Mouse (Mus musculus) kidney, adult 2 months (tissue): ENCODE results near the gene Upp2. TPM values are rescaled to one million over a fixed set of nuclear protein-coding genes. Genes with fewer than 3 reads are reported as not detected.

Experiments
- DNase-seq: peaks from one replicate; pipeline ENCODE4 v3.0.0; 2021
- H3K27ac ChIP-seq: fragments of 200-500 bp; 2 replicates; pipeline ENCODE4 v1.5.1; 2012; ENCODE audit warnings: low read depth, low read length, control low read depth, inconsistent platforms; ENCODE audit not compliant: insufficient read depth
- H3K27me3 ChIP-seq: fragments of 200-500 bp; replicated peaks from 2 replicates; pipeline ENCODE4 v1.6.1; 2012; ENCODE audit warnings: mild to moderate bottlenecking, moderate library complexity, low read length, inconsistent platforms; ENCODE audit not compliant: control insufficient read depth, insufficient read depth
- H3K36me3 ChIP-seq: fragments of 200-500 bp; 2 replicates; pipeline ENCODE4 v1.6.1; 2012; ENCODE audit warnings: mild to moderate bottlenecking, moderate library complexity, low read length, inconsistent platforms; ENCODE audit not compliant: control insufficient read depth, insufficient read depth
- H3K4me1 ChIP-seq: fragments of 200-500 bp; 2 replicates; pipeline ENCODE4 v1.6.1; 2011; ENCODE audit warnings: low read length; ENCODE audit not compliant: control insufficient read depth, insufficient read depth
- H3K4me3 ChIP-seq: fragments of 200-500 bp; 2 replicates; pipeline ENCODE4 v1.5.1; 2011; ENCODE audit warnings: mild to moderate bottlenecking, low read depth, low read length, control low read depth; ENCODE audit not compliant: insufficient read depth
- CTCF ChIP-seq: fragments of 200-500 bp; conservative IDR thresholded peaks from 2 replicates; pipeline ENCODE4 v1.5.1; 2011; ENCODE audit warnings: low read depth, mild to moderate bottlenecking, control low read depth, low read length, moderate library complexity, mixed read lengths; ENCODE audit not compliant: insufficient read depth, insufficient read length
- POLR2A ChIP-seq: fragments of 200-500 bp; IDR thresholded peaks from one replicate; pipeline ENCODE4 v1.6.1; 2011; ENCODE audit warnings: low read depth, low read length, control low read depth
- WGBS: fragments of 180-500 bp; shearing (Covaris S2); methylation state at CpG from one replicate; pipeline ENCODE4 v1.1.7; 2018; 5-methylcytosine and 5-hydroxymethylcytosine counted together
- polyA plus RNA-seq: library from polyadenylated mRNA; depleted of rRNA; stranded (reverse); fragments of >200 nt; gene quantifications from 2 replicates; pipeline ENCODE4 v1.2.3, GENCODE M21; 2012

Upp2 gene
- polyA plus RNA-seq, 1 experiment: 15.5 TPM

- Histone ChIP-seq H3K4me1 (peaks cover 19% of the 10 kb centered on the region), H3K36me3 (no peaks in the 10 kb centered on the region), H3K27ac (peak overlapping the region; percentile 66), H3K27me3 (no peaks in the 10 kb centered on the region), H3K4me3 (peak overlapping the region; percentile 90)
- no peak for TF ChIP-seq CTCF
- TF ChIP-seq POLR2A: no peak
- peak; percentile 49 for DNase-seq
- WGBS: 10% methylated on average over 12 of the region's 12 CpGs
Measured at GRCm38 (mm10) chr2:58567866-58568719, 995 bp downstream of the Upp2 start.

- 72% methylated on average over 4 of the region's 4 CpGs for WGBS
- H3K4me3 ChIP-seq: no peak overlapping the region
- no peaks in the 10 kb centered on the region for H3K36me3 ChIP-seq
- no peaks in the 10 kb centered on the region for H3K27me3 ChIP-seq
- H3K4me1 ChIP-seq: peaks cover 18% of the 10 kb centered on the region
- peak overlapping the region; percentile 66; the same call in 1 of the 2 replicates for H3K27ac ChIP-seq
- TF ChIP-seq POLR2A: no peak
- TF ChIP-seq CTCF: no peak
- no peak for DNase-seq
Measured at GRCm38 (mm10) chr2:58568841-58569645, 1.9 kb downstream of the Upp2 start.

GRCm38 (mm10) chr2:58574167-58574566, 7.1 kb downstream of the Upp2 start:
- Histone ChIP-seq H3K36me3 (no peaks in the 10 kb centered on the region), H3K27me3 (no peaks in the 10 kb centered on the region), H3K27ac (no peak overlapping the region), H3K4me1 (no peaks in the 10 kb centered on the region), H3K4me3 (no peak overlapping the region)
- no peak for TF ChIP-seq CTCF
- no peak for TF ChIP-seq POLR2A
- 54% methylated on average over 2 of the region's 2 CpGs for WGBS
- DNase-seq: peak; percentile 40

- Histone ChIP-seq H3K4me3 (no peak overlapping the region), H3K4me1 (no peaks in the 10 kb centered on the region), H3K27me3 (no peaks in the 10 kb centered on the region), H3K36me3 (no peaks in the 10 kb centered on the region), H3K27ac (no peak overlapping the region)
- TF ChIP-seq CTCF: no peak
- TF ChIP-seq POLR2A: no peak
- 82% methylated on average over 10 of the region's 10 CpGs for WGBS
- no peak for DNase-seq
Measured at GRCm38 (mm10) chr2:58586311-58586710, 19.2 kb downstream of the Upp2 start.

GRCm38 (mm10) chr2:58589637-58590036, 22.5 kb downstream of the Upp2 start:
- no peaks in the 10 kb centered on the region for H3K36me3 ChIP-seq
- no peak overlapping the region for H3K4me3 ChIP-seq
- 61% methylated on average over 4 of the region's 4 CpGs for WGBS
- no peaks in the 10 kb centered on the region for H3K4me1 ChIP-seq
- no peaks in the 10 kb centered on the region for H3K27me3 ChIP-seq
- no peak overlapping the region for H3K27ac ChIP-seq
- no peak for DNase-seq
- TF ChIP-seq CTCF (no peak), POLR2A (no peak)

- no peak for DNase-seq
- 96% methylated on average over 1 of the region's 1 CpGs for WGBS
- Histone ChIP-seq H3K36me3 (no peaks in the 10 kb centered on the region), H3K27ac (no peak overlapping the region), H3K4me3 (no peak overlapping the region), H3K4me1 (no peaks in the 10 kb centered on the region), H3K27me3 (no peaks in the 10 kb centered on the region)
- TF ChIP-seq CTCF (no peak), POLR2A (no peak)
Measured at GRCm38 (mm10) chr2:58590055-58590454, 23.0 kb downstream of the Upp2 start.

- TF ChIP-seq POLR2A (no peak), CTCF (no peak)
- H3K4me1 ChIP-seq: no peaks in the 10 kb centered on the region
- no peaks in the 10 kb centered on the region for H3K27me3 ChIP-seq
- no peak for DNase-seq
- H3K4me3 ChIP-seq: no peak overlapping the region
- no peak overlapping the region for H3K27ac ChIP-seq
- no peaks in the 10 kb centered on the region for H3K36me3 ChIP-seq
- WGBS: 46% methylated on average over 9 of the region's 9 CpGs
Measured at GRCm38 (mm10) chr2:58595350-58595749, 28.3 kb downstream of the Upp2 start.
